Mouse (Mus musculus) stomach, postnatal 0 days (tissue): ENCODE measurements at regions not wholly inside any gene's neighbourhood (a gene's known extent, or its start where the extent isn't known, plus 50 kb on each side); places are given as distances from the start of the nearest gene placed in this dataset.

Experiments used
- ATAC-seq: fragments of 200-750 bp; cut with Nextera tagmentation; 2 replicates; pipeline ENCODE4 v1.8.0; 2017; ENCODE audit not compliant: low FRiP score, low TSS enrichment
- DNase-seq: peaks from one replicate; pipeline ENCODE4 v3.0.0-alpha.2; 2016; ENCODE audit warnings: low spot score
- H3K27ac ChIP-seq: fragments of 300-500 bp; sonication (generic); replicated peaks from 2 replicates; pipeline ENCODE4 v1.5.1; 2014; ENCODE audit warnings: mild to moderate bottlenecking, control low read depth
- H3K27me3 ChIP-seq: fragments of 300-500 bp; sonication (generic); 2 replicates; pipeline ENCODE4 v1.6.1; 2014; ENCODE audit warnings: low read length; ENCODE audit not compliant: control insufficient read depth, insufficient read depth
- H3K36me3 ChIP-seq: fragments of 300-500 bp; sonication (generic); 2 replicates; pipeline ENCODE4 v1.6.1; 2014; ENCODE audit warnings: low read length, mixed read lengths; ENCODE audit not compliant: control insufficient read depth, insufficient read depth
- H3K4me1 ChIP-seq: fragments of 300-500 bp; sonication (generic); replicated peaks from 2 replicates; pipeline ENCODE4 v1.6.1; 2014; ENCODE audit warnings: antibody characterized with exemption; ENCODE audit not compliant: control insufficient read depth, insufficient read depth
- H3K4me2 ChIP-seq: fragments of 300-500 bp; sonication (generic); replicated peaks from 2 replicates; pipeline ENCODE4 v1.6.1; 2014; ENCODE audit warnings: low read depth, mild to moderate bottlenecking, control low read depth, moderate library complexity
- H3K4me3 ChIP-seq: fragments of 300-500 bp; sonication (generic); 2 replicates; pipeline ENCODE4 v1.5.1; 2014; ENCODE audit warnings: low read depth, low read length, control low read depth
- H3K9ac ChIP-seq: fragments of 300-500 bp; sonication (generic); 2 replicates; pipeline ENCODE4 v1.6.1; 2014; ENCODE audit warnings: mild to moderate bottlenecking, low read length, control low read depth, mixed read lengths
- H3K9me3 ChIP-seq: fragments of 300-500 bp; sonication (generic); 2 replicates; pipeline ENCODE4 v1.6.1; 2016; ENCODE audit warnings: low read length; ENCODE audit not compliant: control insufficient read depth
- CTCF ChIP-seq: IDR thresholded peaks from 2 replicates; pipeline ENCODE4 v1.5.1; 2016; ENCODE audit warnings: antibody characterized with exemption, low read depth, mild to moderate bottlenecking, moderate library complexity
- EP300 ChIP-seq: optimal IDR thresholded peaks from 2 replicates; pipeline ENCODE3; 2016; ENCODE audit warnings: antibody characterized with exemption
- WGBS: fragments of 180-500 bp; shearing (Covaris S2); extraction: QIAGEN DNeasy Blood & Tissue Kit; methylation state at CpG from one replicate; pipeline ENCODE4 v1.1.7; 2014; 5-methylcytosine and 5-hydroxymethylcytosine counted together

- TF ChIP-seq EP300 (no peak), CTCF (no peak)
- Histone ChIP-seq H3K4me3 (no peak overlapping the region), H3K4me1 (no peaks in the 10 kb centered on the region), H3K9me3 (no peaks in the 10 kb centered on the region), H3K27ac (no peak overlapping the region), H3K9ac (no peak overlapping the region), H3K36me3 (no peaks in the 10 kb centered on the region), H3K4me2 (no peak overlapping the region), H3K27me3 (no peaks in the 10 kb centered on the region)
- no peak for DNase-seq
- 66% methylated on average over 3 of the region's 3 CpGs for WGBS
- ATAC-seq: no peak
These were observed 338.8 kb upstream of the Pcsk5 start for GRCm38 (mm10) chr19:18176200-18176599.

GRCm38 (mm10) chr19:18146494-18146893 lies 309.1 kb upstream of the Pcsk5 start:
- Histone ChIP-seq H3K9ac (no peak overlapping the region), H3K4me2 (no peak overlapping the region), H3K27me3 (no peaks in the 10 kb centered on the region), H3K4me3 (no peak overlapping the region), H3K27ac (no peak overlapping the region), H3K9me3 (no peaks in the 10 kb centered on the region), H3K4me1 (no peaks in the 10 kb centered on the region), H3K36me3 (no peaks in the 10 kb centered on the region)
- 0 out of 2 replicates have a peak, but pooled peaks have one; percentile 18 for ATAC-seq
- 53% methylated on average over 3 of the region's 3 CpGs for WGBS
- no peak for DNase-seq
- TF ChIP-seq CTCF: no peak
- no peak for TF ChIP-seq EP300

- DNase-seq: no peak
These were observed 293.5 kb upstream of the Pcsk5 start for GRCm38 (mm10) chr19:18130936-18131335.

DNA sequence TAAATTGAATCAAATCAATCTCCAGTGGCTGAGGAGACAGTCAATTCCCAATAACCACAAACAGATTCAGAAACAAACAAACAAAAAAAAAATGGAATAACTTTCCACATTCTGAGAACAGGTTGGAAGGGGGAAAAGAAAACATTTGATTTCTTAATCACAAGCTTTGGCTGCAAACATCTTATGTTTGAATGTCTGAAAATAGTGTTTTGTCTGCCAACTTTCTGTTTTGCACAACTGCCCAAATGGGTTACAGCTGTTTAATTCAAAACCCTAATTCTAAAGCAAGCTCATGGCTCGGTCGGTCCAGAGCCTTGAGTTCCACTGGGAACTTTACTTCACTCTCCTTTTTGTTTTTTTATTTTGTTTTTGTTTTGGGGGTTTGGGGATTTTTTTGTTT lies 291.4 kb upstream of the Pcsk5 start:
- Histone ChIP-seq H3K4me2 (no peak overlapping the region), H3K4me3 (no peak overlapping the region), H3K36me3 (no peaks in the 10 kb centered on the region), H3K27me3 (no peaks in the 10 kb centered on the region), H3K27ac (no peak overlapping the region), H3K9ac (no peak overlapping the region), H3K9me3 (no peaks in the 10 kb centered on the region), H3K4me1 (no peaks in the 10 kb centered on the region)
- TF ChIP-seq CTCF: no peak
- no peak for TF ChIP-seq EP300
- ATAC-seq (no peak), DNase-seq (no peak)
- WGBS: 63% methylated on average over 2 of the region's 2 CpGs

More at GRCm38 (mm10) chr19:18130936-18131335, 293.5 kb upstream of the Pcsk5 start:
- no peak overlapping the region for H3K9ac ChIP-seq
- ATAC-seq: no peak
- WGBS: 78% methylated on average over 3 of the region's 3 CpGs
- no peak overlapping the region for H3K4me3 ChIP-seq
- no peaks in the 10 kb centered on the region for H3K27me3 ChIP-seq
- H3K4me2 ChIP-seq: no peak overlapping the region
- H3K27ac ChIP-seq: no peak overlapping the region
- H3K4me1 ChIP-seq: no peaks in the 10 kb centered on the region
- H3K9me3 ChIP-seq: no peaks in the 10 kb centered on the region
- H3K36me3 ChIP-seq: no peaks in the 10 kb centered on the region
- TF ChIP-seq CTCF: no peak
- TF ChIP-seq EP300: no peak

DNA sequence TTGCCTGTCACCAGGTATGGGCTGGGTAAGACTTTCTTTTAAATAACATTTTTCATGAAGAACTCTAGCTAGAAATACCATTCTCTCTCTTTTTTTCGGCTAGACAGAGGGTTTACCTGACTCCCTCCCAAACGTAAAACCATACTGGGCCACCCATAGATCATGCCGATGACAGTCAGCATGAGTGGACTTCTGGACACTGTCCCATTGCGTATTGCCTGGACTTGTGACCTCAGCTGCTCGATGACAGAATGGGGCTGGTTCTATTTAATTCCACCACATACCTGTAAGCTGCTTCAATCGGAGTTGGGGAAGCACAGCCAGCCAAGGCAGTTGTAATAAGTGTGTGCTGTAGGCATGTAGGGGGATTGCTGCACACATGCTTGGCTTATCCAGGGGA lies 268.8 kb upstream of the Pcsk5 start:
- no peak for TF ChIP-seq EP300
- no peak for TF ChIP-seq CTCF
- Histone ChIP-seq H3K27me3 (no peaks in the 10 kb centered on the region), H3K36me3 (no peaks in the 10 kb centered on the region), H3K27ac (no peak overlapping the region), H3K4me1 (no peaks in the 10 kb centered on the region), H3K4me2 (no peak overlapping the region), H3K9ac (no peak overlapping the region), H3K9me3 (no peaks in the 10 kb centered on the region), H3K4me3 (no peak overlapping the region)
- WGBS: 52% methylated on average over 6 of the region's 6 CpGs
- ATAC-seq: no peak
- DNase-seq: no peak

- Histone ChIP-seq H3K4me3 (no peak overlapping the region), H3K4me1 (no peaks in the 10 kb centered on the region), H3K27me3 (no peaks in the 10 kb centered on the region), H3K27ac (no peak overlapping the region), H3K4me2 (no peak overlapping the region), H3K36me3 (no peaks in the 10 kb centered on the region), H3K9ac (no peak overlapping the region), H3K9me3 (no peaks in the 10 kb centered on the region)
- DNase-seq: no peak
- ATAC-seq: no peak
- WGBS: 96% methylated on average over 2 of the region's 2 CpGs
- no peak for TF ChIP-seq CTCF
- TF ChIP-seq EP300: no peak
These were observed 267.2 kb upstream of the Pcsk5 start for GRCm38 (mm10) chr19:18104590-18104989.
